Mouse (Mus musculus): ENCODE results near the gene Szrd1. TPM values are rescaled to one million over a fixed set of nuclear protein-coding genes. Genes with fewer than 3 reads are reported as not detected.

Gene Szrd1
- polyA plus RNA-seq, 1 experiment from 2014 or later = 33.9 TPM

- WGBS = 84% methylated on average over 8 of the region's 8 CpGs
- Histone ChIP-seq H3K4me1 (no peaks in the 10 kb centered on the region), H3K27me3 (no peaks in the 10 kb centered on the region), H3K4me3 (no peak overlapping the region), H3K9ac (replicated peaks) (no peak overlapping the region), H3K4me2 (replicated peaks) (no peak overlapping the region), H3K27ac (replicated peaks) (no peak overlapping the region), H3K9me3 (peaks cover 8% of the 10 kb centered on the region; the same call in 1 of the 2 replicates), H3K36me3 (peaks cover 24% of the 10 kb centered on the region)
- ATAC-seq (ENCODE audit: low FRiP score, low read depth) = no peak
Observed at GRCm38 (mm10) chr4:141165744-141166292, 26.2 kb upstream of the Szrd1 start.

- H3K4me1 ChIP-seq = peaks cover 9% of the 10 kb centered on the region
Observed at GRCm38 (mm10) chr4:141163729-141164128, 24.2 kb upstream of the Szrd1 start.

DNA sequence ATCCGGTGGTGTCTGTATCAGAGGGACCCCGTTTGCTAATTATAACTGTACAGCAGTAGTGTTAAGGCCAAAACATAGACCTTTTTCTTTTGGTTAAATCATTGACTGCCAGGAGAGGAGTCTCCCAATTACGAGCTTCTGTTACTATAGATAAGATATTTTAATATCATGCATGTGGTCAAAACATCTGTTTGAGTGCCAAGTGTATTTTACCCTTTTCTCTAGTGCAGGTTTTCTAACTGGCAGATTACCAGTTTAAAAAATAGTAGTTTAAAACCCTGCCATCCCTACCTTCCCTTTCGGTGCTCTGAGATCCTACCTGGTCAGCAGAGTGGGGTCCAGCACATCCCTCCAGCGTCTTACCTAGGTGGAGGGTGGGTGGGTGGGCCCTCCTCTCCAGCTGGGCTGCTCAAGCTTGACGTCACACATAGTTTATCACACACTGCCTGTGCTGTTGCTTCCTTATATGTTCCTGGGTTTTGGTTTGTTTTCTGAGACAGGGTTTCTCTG is 22.2 kb upstream of the Szrd1 start:
- ATAC-seq (ENCODE audit: low FRiP score, low read depth) = no peak
- H3K27ac ChIP-seq (replicated peaks) = no peak overlapping the region
- H3K4me3 ChIP-seq = no peak overlapping the region
- no peak overlapping the region for H3K9ac ChIP-seq (replicated peaks)
- H3K36me3 ChIP-seq = no peaks in the 10 kb centered on the region
- no peaks in the 10 kb centered on the region for H3K27me3 ChIP-seq
- H3K4me2 ChIP-seq (replicated peaks) = no peak overlapping the region
- H3K4me1 ChIP-seq = peaks cover 12% of the 10 kb centered on the region
- WGBS = 95% methylated on average over 6 of the region's 6 CpGs
- H3K9me3 ChIP-seq = peaks cover 5% of the 10 kb centered on the region; the same call in 1 of the 2 replicates

More at GRCm38 (mm10) chr4:141163729-141164128, 24.2 kb upstream of the Szrd1 start:
- WGBS = 94% methylated on average over 5 of the region's 5 CpGs
- H3K9me3 ChIP-seq = peaks cover 8% of the 10 kb centered on the region; the same call in 1 of the 2 replicates
- ATAC-seq (ENCODE audit: low FRiP score, low read depth) = no peak
- H3K9ac ChIP-seq (replicated peaks) = no peak overlapping the region
- no peak overlapping the region for H3K4me2 ChIP-seq (replicated peaks)
- peaks cover 6% of the 10 kb centered on the region for H3K36me3 ChIP-seq
- no peak overlapping the region for H3K4me3 ChIP-seq
- H3K27ac ChIP-seq (replicated peaks) = no peak overlapping the region
- H3K27me3 ChIP-seq = no peaks in the 10 kb centered on the region

DNA sequence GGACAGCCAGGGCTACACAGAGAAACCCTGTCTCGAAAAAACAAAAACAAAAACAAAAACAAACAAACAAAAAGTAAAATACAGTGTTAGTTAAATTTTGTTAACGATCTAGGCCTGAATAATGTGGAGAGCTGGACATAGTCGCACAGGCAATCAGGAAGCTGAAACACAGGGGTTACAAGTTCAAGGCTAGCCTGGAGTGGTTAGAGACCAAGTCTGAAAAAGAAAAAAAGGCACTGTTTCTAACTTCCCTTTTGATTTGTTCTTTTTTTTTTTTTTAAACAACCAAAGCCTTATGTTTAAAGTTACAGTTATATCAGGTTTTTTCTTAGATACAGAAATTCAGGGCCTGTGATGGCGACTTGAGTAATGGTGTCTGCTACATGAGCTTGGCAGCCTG is 20.6 kb upstream of the Szrd1 start:
- Histone ChIP-seq H3K4me1 (peaks cover 12% of the 10 kb centered on the region), H3K9ac (replicated peaks) (no peak overlapping the region), H3K9me3 (peaks cover 5% of the 10 kb centered on the region; the same call in 1 of the 2 replicates), H3K4me3 (no peak overlapping the region), H3K4me2 (replicated peaks) (no peak overlapping the region), H3K27ac (replicated peaks) (no peak overlapping the region), H3K36me3 (no peaks in the 10 kb centered on the region), H3K27me3 (no peaks in the 10 kb centered on the region)
- 95% methylated on average over 4 of the region's 4 CpGs for WGBS
- ATAC-seq (ENCODE audit: low FRiP score, low read depth) = no peak

- no peak overlapping the region for H3K9ac ChIP-seq (replicated peaks)
- H3K4me2 ChIP-seq (replicated peaks) = no peak overlapping the region
- H3K27me3 ChIP-seq = no peaks in the 10 kb centered on the region
- H3K4me1 ChIP-seq = peaks cover 12% of the 10 kb centered on the region
- ATAC-seq (ENCODE audit: low FRiP score, low read depth) = no peak
- H3K4me3 ChIP-seq = no peak overlapping the region
- 90% methylated on average over 5 of the region's 5 CpGs for WGBS
- no peaks in the 10 kb centered on the region for H3K36me3 ChIP-seq
- H3K9me3 ChIP-seq = peaks cover 3% of the 10 kb centered on the region; the same call in 1 of the 2 replicates
- no peak overlapping the region for H3K27ac ChIP-seq (replicated peaks)
Observed at GRCm38 (mm10) chr4:141159666-141160065, 20.1 kb upstream of the Szrd1 start.

- no peak for ATAC-seq (ENCODE audit: low FRiP score, low read depth)
- Histone ChIP-seq H3K36me3 (no peaks in the 10 kb centered on the region), H3K9me3 (no peaks in the 10 kb centered on the region), H3K9ac (replicated peaks) (no peak overlapping the region), H3K27ac (replicated peaks) (no peak overlapping the region), H3K27me3 (no peaks in the 10 kb centered on the region), H3K4me2 (replicated peaks) (no peak overlapping the region), H3K4me3 (no peak overlapping the region), H3K4me1 (peaks cover 12% of the 10 kb centered on the region)
- WGBS = 59% methylated on average over 11 of the region's 11 CpGs
Observed at GRCm38 (mm10) chr4:141159093-141159492, 19.5 kb upstream of the Szrd1 start.

DNA sequence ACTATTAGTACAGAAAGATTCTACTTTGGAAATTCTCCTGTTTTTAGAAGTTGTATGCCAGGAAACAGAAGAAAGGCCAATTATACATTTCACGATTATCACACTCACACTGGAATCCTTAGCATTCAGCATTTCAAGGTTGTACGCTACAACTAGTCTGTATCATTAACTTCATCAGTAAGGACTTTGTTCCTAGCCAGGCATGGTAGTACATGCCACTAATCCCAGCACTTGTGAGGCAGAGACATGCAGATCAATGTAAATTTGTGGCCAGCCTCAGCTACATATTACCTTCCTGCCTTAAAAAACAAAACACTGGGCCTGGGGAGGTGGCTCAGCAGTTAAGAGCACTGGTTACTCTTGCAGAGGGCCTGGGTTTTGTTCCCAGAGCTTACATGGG is 19.0 kb upstream of the Szrd1 start:
- ATAC-seq (ENCODE audit: low FRiP score, low read depth) = no peak
- Histone ChIP-seq H3K36me3 (no peaks in the 10 kb centered on the region), H3K4me2 (replicated peaks) (no peak overlapping the region), H3K4me3 (no peak overlapping the region), H3K4me1 (peaks cover 12% of the 10 kb centered on the region), H3K9me3 (no peaks in the 10 kb centered on the region), H3K9ac (replicated peaks) (no peak overlapping the region), H3K27ac (replicated peaks) (no peak overlapping the region), H3K27me3 (no peaks in the 10 kb centered on the region)
- WGBS = 93% methylated on average over 2 of the region's 2 CpGs

- no peak for ATAC-seq (ENCODE audit: low FRiP score, low read depth)
- Histone ChIP-seq H3K27me3 (no peaks in the 10 kb centered on the region), H3K9ac (replicated peaks) (no peak overlapping the region), H3K4me3 (no peak overlapping the region), H3K4me1 (peaks cover 12% of the 10 kb centered on the region), H3K27ac (replicated peaks) (no peak overlapping the region), H3K36me3 (no peaks in the 10 kb centered on the region), H3K4me2 (replicated peaks) (no peak overlapping the region), H3K9me3 (no peaks in the 10 kb centered on the region)
- WGBS = 87% methylated on average over 4 of the region's 4 CpGs
Observed at GRCm38 (mm10) chr4:141157485-141157884, 17.9 kb upstream of the Szrd1 start.

- Histone ChIP-seq H3K9ac (replicated peaks) (peak overlapping the region; percentile 88), H3K9me3 (no peaks in the 10 kb centered on the region), H3K36me3 (no peaks in the 10 kb centered on the region), H3K27ac (replicated peaks) (no peak overlapping the region), H3K27me3 (no peaks in the 10 kb centered on the region), H3K4me1 (peaks cover 20% of the 10 kb centered on the region), H3K4me3 (peak overlapping the region; percentile 71), H3K4me2 (replicated peaks) (peak overlapping the region; percentile 82)
- WGBS = 25% methylated on average over 7 of the region's 7 CpGs
- no peak for ATAC-seq (ENCODE audit: low FRiP score, low read depth)
Observed at GRCm38 (mm10) chr4:141149116-141149515, 9.5 kb upstream of the Szrd1 start.

DNA sequence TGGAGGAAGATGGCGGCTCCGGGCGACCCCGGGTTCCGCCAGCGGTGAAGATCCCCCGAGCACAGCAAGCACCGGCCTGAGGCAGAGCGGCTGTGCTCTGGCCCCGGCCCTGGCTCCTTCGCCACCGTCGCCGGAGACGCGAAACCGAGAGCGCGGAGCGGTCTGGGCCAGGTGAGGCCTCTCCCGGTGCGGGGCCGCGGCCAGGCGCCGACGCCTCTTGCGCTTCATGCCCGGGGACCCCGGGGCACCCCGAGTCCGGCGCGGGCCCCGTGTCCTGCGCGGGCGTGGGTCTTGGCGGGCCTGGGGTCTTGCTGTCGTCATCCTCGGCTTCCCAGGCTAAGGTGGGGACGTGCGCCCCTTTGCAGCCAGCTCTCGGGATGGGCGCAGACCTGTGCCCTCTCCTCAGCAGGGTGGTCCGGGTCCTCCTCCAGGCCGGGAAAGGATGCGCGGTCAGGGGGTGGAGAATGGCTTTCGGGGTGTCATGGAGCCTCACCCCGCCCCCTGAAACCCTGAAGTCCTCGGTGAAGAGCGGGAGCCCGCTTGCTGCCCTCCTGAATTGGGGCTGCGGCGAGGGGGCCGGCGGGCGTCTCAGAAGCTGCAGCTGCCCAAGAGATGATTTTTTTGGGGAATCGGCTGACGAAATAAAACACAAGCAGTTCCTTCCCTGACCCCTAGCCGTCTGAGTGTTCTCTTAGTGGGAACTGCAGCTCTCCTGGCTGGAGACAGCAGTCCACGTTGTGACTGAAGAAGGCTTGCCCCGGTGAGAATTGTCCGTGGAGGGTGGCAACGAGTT is 8.6 kb upstream of the Szrd1 start:
- H3K27ac ChIP-seq (replicated peaks) = peak overlapping the region; percentile 70
- no peaks in the 10 kb centered on the region for H3K9me3 ChIP-seq
- peak; percentile 86 for ATAC-seq (ENCODE audit: low FRiP score, low read depth)
- H3K4me3 ChIP-seq = peak overlapping the region; percentile 71
- WGBS = under 1% methylated on average over 64 of the region's 66 CpGs
- H3K4me1 ChIP-seq = peaks cover 20% of the 10 kb centered on the region
- 0 out of 2 replicates have a peak, but pooled peaks cover 5% of the 10 kb centered on the region for H3K27me3 ChIP-seq
- no peaks in the 10 kb centered on the region for H3K36me3 ChIP-seq
- peak overlapping the region; percentile 88 for H3K9ac ChIP-seq (replicated peaks)
- peak overlapping the region; percentile 82 for H3K4me2 ChIP-seq (replicated peaks)

DNA sequence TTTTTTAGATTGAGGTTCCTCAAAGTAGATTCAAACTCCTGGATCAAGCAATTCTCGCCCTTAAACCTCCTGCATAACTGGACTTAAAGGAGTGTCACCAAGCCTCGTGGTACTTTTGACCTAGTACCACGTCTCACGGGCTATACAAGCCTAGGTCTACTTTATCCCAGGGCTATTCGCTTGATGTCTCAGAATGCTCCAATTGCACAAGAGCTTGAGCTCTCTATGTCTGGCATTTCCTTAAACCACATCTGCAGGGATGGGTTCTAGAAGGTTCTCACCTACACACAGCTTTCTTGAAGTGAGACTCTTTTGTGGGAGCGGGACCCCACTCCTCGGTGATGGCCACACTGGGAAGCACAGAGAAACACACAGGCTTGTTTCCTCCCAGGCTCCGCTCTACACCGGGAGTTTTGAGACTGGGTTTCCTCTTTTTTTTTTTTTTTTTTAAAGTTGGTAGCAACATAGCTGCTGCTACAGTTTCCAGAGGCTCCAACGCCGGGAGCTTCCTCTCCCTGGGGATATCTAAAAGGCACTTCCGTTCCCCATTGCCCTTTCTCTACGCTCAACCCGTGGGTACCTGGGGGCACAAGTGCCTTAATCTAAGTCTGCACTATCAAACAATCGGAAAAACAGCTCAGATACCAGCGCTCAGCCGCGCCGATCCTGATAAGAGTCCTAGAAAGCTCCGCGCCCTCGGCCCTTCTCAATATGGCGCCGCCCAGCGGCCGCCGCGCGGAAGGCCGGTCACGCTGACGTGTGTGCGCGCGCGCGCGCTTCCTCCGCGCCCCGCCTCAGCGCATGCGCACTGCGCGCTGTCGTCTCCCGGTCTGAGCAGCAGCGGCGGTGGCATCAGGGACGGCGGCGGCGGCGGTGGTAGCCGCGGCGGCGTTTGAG is 7.8 kb upstream of the Szrd1 start, which contains the start of gene Fbxo42:
Gene Fbxo42 (plus strand): TSS at position 802 of the 897 bp plus-strand sequence.
- Histone ChIP-seq H3K36me3 (no peaks in the 10 kb centered on the region), H3K9ac (replicated peaks) (peak within 1 kb of the TSS; percentile 88), H3K27ac (replicated peaks) (peak within 1 kb of the TSS; percentile 70), H3K4me3 (peak within 1 kb of the TSS; percentile 71), H3K4me1 (peaks cover 20% of the 10 kb centered on the region), H3K9me3 (no peaks in the 10 kb centered on the region), H3K27me3 (0 out of 2 replicates have a peak, but pooled peaks cover 5% of the 10 kb centered on the region), H3K4me2 (replicated peaks) (peak within 1 kb of the TSS; percentile 82)
- peak; percentile 85 for ATAC-seq (ENCODE audit: low FRiP score, low read depth)
- WGBS = 10% methylated on average over 58 of the region's 58 CpGs

Measured in midbrain, embryonic 12.5 days (tissue).